Mouse (Mus musculus) urinary bladder, postnatal 10 days (tissue): ENCODE measurements around the gene Cbs.

Experiments
- DNase-seq: peaks from one replicate; pipeline ENCODE4 v3.0.0; 2022; ENCODE audit warnings: low spot score

Gene Cbs

GRCm38 (mm10) chr17:31636942-31637811, at the start of gene Cbs:
Gene Cbs (minus strand): TSS chr17:31637238.
- DNase-seq: peak; percentile 42

GRCm38 (mm10) chr17:31686225-31686564, 49.2 kb upstream of the Cbs start:
- no peak for DNase-seq

GRCm38 (mm10) chr17:31685514-31686224, 48.6 kb upstream of the Cbs start:
- peak; percentile 49 for DNase-seq

GRCm38 (mm10) chr17:31680450-31680849, 43.4 kb upstream of the Cbs start:
- no peak for DNase-seq

GRCm38 (mm10) chr17:31677507-31677906, 40.5 kb upstream of the Cbs start, which contains the start of gene Cryaa:
Gene Cryaa (plus strand): TSS chr17:31677807.
- no peak for DNase-seq

GRCm38 (mm10) chr17:31674426-31674825, 37.4 kb upstream of the Cbs start:
- no peak for DNase-seq

GRCm38 (mm10) chr17:31672279-31672678, 35.2 kb upstream of the Cbs start:
- DNase-seq: no peak

GRCm38 (mm10) chr17:31671698-31672097, 34.7 kb upstream of the Cbs start:
- DNase-seq: no peak

GRCm38 (mm10) chr17:31670163-31670562, 33.1 kb upstream of the Cbs start:
- no peak for DNase-seq

- no peak for DNase-seq
Observed at GRCm38 (mm10) chr17:31668306-31668705, 31.3 kb upstream of the Cbs start.

GRCm38 (mm10) chr17:31664760-31665159, 27.7 kb upstream of the Cbs start:
- peak; percentile 61 for DNase-seq

- no peak for DNase-seq
Observed at GRCm38 (mm10) chr17:31662855-31663254, 25.8 kb upstream of the Cbs start.

GRCm38 (mm10) chr17:31660661-31661250, 23.7 kb upstream of the Cbs start:
- no peak for DNase-seq

- DNase-seq: peak; percentile 94
Observed at GRCm38 (mm10) chr17:31658468-31659185, 21.6 kb upstream of the Cbs start, which contains the start of gene U2af1. Gene U2af1 (minus strand): TSS chr17:31658892.

GRCm38 (mm10) chr17:31658136-31658467, 21.1 kb upstream of the Cbs start:
- no peak for DNase-seq

- DNase-seq: no peak
Observed at GRCm38 (mm10) chr17:31657141-31657983, 20.3 kb upstream of the Cbs start.

GRCm38 (mm10) chr17:31656682-31657081, 19.6 kb upstream of the Cbs start:
- no peak for DNase-seq

GRCm38 (mm10) chr17:31655366-31655765, 18.3 kb upstream of the Cbs start:
- no peak for DNase-seq

- no peak for DNase-seq
Observed at GRCm38 (mm10) chr17:31653277-31653676, 16.2 kb upstream of the Cbs start.

GRCm38 (mm10) chr17:31652152-31652551, 15.1 kb upstream of the Cbs start:
- no peak for DNase-seq
